In genomic region chr6:39810612-39811116, GRCm38 (mm10) we compare ENCODE assay signal across 8 mouse cellular contexts. TPM values are rescaled to one million over a fixed set of nuclear protein-coding genes. Genes with fewer than 3 reads are reported as not detected.
DNase-seq lines count a peak whose midpoint lies in the region; ATAC-seq lines count a peak whose summit lies in the region.

TSS of gene Mrps33 (minus strand) at chr6:39810988.

- peak within 1 kb of the TSS; percentile 68 for H3K4me3 ChIP-seq in forebrain, embryonic 11.5 days (ENCODE audit: low read depth, low read length)
- H3K4me3 ChIP-seq in heart, embryonic 16.5 days (ENCODE audit: low read length) = peak within 1 kb of the TSS; percentile 87
- H3K4me3 ChIP-seq in liver, embryonic 15.5 days (replicated peaks) = peak within 1 kb of the TSS; percentile 79
- peak within 1 kb of the TSS; percentile 65 for H3K4me3 ChIP-seq in neural tube, embryonic 12.5 days

- H3K9me3 ChIP-seq in forebrain, embryonic 11.5 days (ENCODE audit: control insufficient read depth, low read length) = no peaks in the 10 kb centered on the region
- no peaks in the 10 kb centered on the region for H3K9me3 ChIP-seq in heart, embryonic 16.5 days (replicated peaks; ENCODE audit: control insufficient read depth, low read length)
- no peaks in the 10 kb centered on the region for H3K9me3 ChIP-seq in liver, embryonic 15.5 days (replicated peaks)
- H3K9me3 ChIP-seq in neural tube, embryonic 12.5 days = no peaks in the 10 kb centered on the region

- peak; percentile 98 for ATAC-seq in forebrain, embryonic 11.5 days (replicated peaks; ENCODE audit: low FRiP score)
- ATAC-seq in heart, embryonic 16.5 days (replicated peaks; ENCODE audit: extremely low read depth, insufficient read depth, low FRiP score) = peak; percentile 99
- ATAC-seq in liver, embryonic 15.5 days (ENCODE audit: insufficient read depth) = peak; percentile 99
- ATAC-seq in neural tube, embryonic 12.5 days (ENCODE audit: low FRiP score, low read depth) = peak; percentile 95

- no peak within 1 kb of the TSS for H3K27ac ChIP-seq in forebrain, embryonic 11.5 days (ENCODE audit: low read depth, low read length)
- peak within 1 kb of the TSS; percentile 64; the same call in 1 of the 2 replicates for H3K27ac ChIP-seq in heart, embryonic 16.5 days (ENCODE audit: low read length)
- H3K27ac ChIP-seq in liver, embryonic 15.5 days (replicated peaks) = peak within 1 kb of the TSS; percentile 46; the same call in 1 of the 2 replicates
- no peak within 1 kb of the TSS for H3K27ac ChIP-seq in neural tube, embryonic 12.5 days

- WGBS in forebrain, embryonic 11.5 days = under 1% methylated on average over 40 of the region's 40 CpGs
- WGBS in heart, embryonic 16.5 days = under 1% methylated on average over 40 of the region's 40 CpGs
- under 1% methylated on average over 40 of the region's 40 CpGs for WGBS in liver, embryonic 15.5 days (ENCODE audit: insufficient replicate concordance)
- under 1% methylated on average over 40 of the region's 40 CpGs for WGBS in neural tube, embryonic 12.5 days

- 0 out of 2 replicates have a peak, but pooled peaks cover 2% of the 10 kb centered on the region for H3K4me1 ChIP-seq in forebrain, embryonic 11.5 days (replicated peaks; ENCODE audit: control insufficient read depth, insufficient read depth, low read length)
- peaks cover 4% of the 10 kb centered on the region for H3K4me1 ChIP-seq in heart, embryonic 16.5 days (ENCODE audit: control insufficient read depth, insufficient read depth, low read length)
- peaks cover 8% of the 10 kb centered on the region; the same call in 1 of the 2 replicates for H3K4me1 ChIP-seq in liver, embryonic 15.5 days (replicated peaks)
- peaks cover 8% of the 10 kb centered on the region for H3K4me1 ChIP-seq in neural tube, embryonic 12.5 days

- peak; percentile 96 to 98 for DNase-seq in CD8-positive naive resting alpha-beta T cell, adult 2 months (ENCODE audit: low read depth in 2 of 2, low spot score in 2 of 2)
- peak; percentile 90 for DNase-seq in c-Kit-positive CD71-negative TER-119-negative erythroid progenitor cells, embryonic 14.5 days (ENCODE audit: low read depth)
- peak; percentile 99 for DNase-seq in forebrain, embryonic 11.5 days (ENCODE audit: low spot score)
- peak; percentile 98 for DNase-seq in kidney, postnatal 36 days
- DNase-seq in telencephalon, adult 2 months (ENCODE audit: low read depth, low spot score) = peak; percentile 96

- H3K36me3 ChIP-seq in forebrain, embryonic 11.5 days (ENCODE audit: control insufficient read depth, insufficient read depth, low read length) = no peaks in the 10 kb centered on the region
- H3K36me3 ChIP-seq in heart, embryonic 16.5 days (ENCODE audit: control insufficient read depth, insufficient read depth) = no peaks in the 10 kb centered on the region
- no peaks in the 10 kb centered on the region for H3K36me3 ChIP-seq in liver, embryonic 15.5 days (replicated peaks)
- H3K36me3 ChIP-seq in neural tube, embryonic 12.5 days = no peaks in the 10 kb centered on the region

- peak within 1 kb of the TSS; percentile 78 for H3K4me2 ChIP-seq in forebrain, embryonic 11.5 days (ENCODE audit: low read depth, low read length, severe bottlenecking)
- peak within 1 kb of the TSS; percentile 80 for H3K4me2 ChIP-seq in heart, embryonic 16.5 days (ENCODE audit: low read depth, low read length)
- peak within 1 kb of the TSS; percentile 77 for H3K4me2 ChIP-seq in liver, embryonic 15.5 days
- peak within 1 kb of the TSS; percentile 68 for H3K4me2 ChIP-seq in neural tube, embryonic 12.5 days (replicated peaks)

- H3K27me3 ChIP-seq in forebrain, embryonic 11.5 days (ENCODE audit: control insufficient read depth, insufficient read depth, low read length) = no peaks in the 10 kb centered on the region
- no peaks in the 10 kb centered on the region for H3K27me3 ChIP-seq in heart, embryonic 16.5 days (ENCODE audit: control insufficient read depth, insufficient read depth, low read length)
- H3K27me3 ChIP-seq in liver, embryonic 15.5 days = no peaks in the 10 kb centered on the region
- no peaks in the 10 kb centered on the region for H3K27me3 ChIP-seq in neural tube, embryonic 12.5 days (replicated peaks)

- H3K9ac ChIP-seq in forebrain, embryonic 11.5 days (ENCODE audit: low read length) = peak within 1 kb of the TSS; percentile 77
- H3K9ac ChIP-seq in heart, embryonic 16.5 days (ENCODE audit: low read length) = peak within 1 kb of the TSS; percentile 87
- H3K9ac ChIP-seq in liver, embryonic 15.5 days = peak within 1 kb of the TSS; percentile 73
- H3K9ac ChIP-seq in neural tube, embryonic 12.5 days = peak within 1 kb of the TSS; percentile 63

RNA-seq across cellular contexts. Expression of gene Mrps33, which starts in this region (rescaled TPM):
- 204 and 227 TPM in 2 replicates for polyA plus RNA-seq in forebrain, embryonic 11.5 days (2014; fragmentation: Nextera tagmentation; extraction: Ambion mirVana)
- 154 and 165 TPM in 2 replicates for polyA plus RNA-seq in heart, embryonic 16.5 days (2015; fragmentation: Nextera tagmentation; extraction: Ambion mirVana)
- 53.2 and 64.2 TPM in 2 replicates for polyA plus RNA-seq in liver, embryonic 15.5 days (2015; fragmentation: Nextera tagmentation; extraction: Ambion mirVana)
- 231 and 233 TPM in 2 replicates for polyA plus RNA-seq in neural tube, embryonic 12.5 days (2016; fragmentation: Nextera tagmentation; extraction: Ambion mirVana)

Comparison
In these comparisons a context has a peak if more than half of its experiments do, and no peak if none do; other contexts are left out.
1. H3K27ac ChIP-seq: peak in heart, embryonic 16.5 days (single experiment) and liver, embryonic 15.5 days (single experiment); none in forebrain, embryonic 11.5 days (single experiment) and neural tube, embryonic 12.5 days (single experiment).
2. Peak in every context shown above with its lines, with median percentiles within 50 percentile points of each other: DNase-seq, ATAC-seq, H3K4me2 ChIP-seq, H3K4me3 ChIP-seq and H3K9ac ChIP-seq.